Mouse (Mus musculus): ENCODE data around the gene Polr2g.

The Polr2g gene

DNA sequence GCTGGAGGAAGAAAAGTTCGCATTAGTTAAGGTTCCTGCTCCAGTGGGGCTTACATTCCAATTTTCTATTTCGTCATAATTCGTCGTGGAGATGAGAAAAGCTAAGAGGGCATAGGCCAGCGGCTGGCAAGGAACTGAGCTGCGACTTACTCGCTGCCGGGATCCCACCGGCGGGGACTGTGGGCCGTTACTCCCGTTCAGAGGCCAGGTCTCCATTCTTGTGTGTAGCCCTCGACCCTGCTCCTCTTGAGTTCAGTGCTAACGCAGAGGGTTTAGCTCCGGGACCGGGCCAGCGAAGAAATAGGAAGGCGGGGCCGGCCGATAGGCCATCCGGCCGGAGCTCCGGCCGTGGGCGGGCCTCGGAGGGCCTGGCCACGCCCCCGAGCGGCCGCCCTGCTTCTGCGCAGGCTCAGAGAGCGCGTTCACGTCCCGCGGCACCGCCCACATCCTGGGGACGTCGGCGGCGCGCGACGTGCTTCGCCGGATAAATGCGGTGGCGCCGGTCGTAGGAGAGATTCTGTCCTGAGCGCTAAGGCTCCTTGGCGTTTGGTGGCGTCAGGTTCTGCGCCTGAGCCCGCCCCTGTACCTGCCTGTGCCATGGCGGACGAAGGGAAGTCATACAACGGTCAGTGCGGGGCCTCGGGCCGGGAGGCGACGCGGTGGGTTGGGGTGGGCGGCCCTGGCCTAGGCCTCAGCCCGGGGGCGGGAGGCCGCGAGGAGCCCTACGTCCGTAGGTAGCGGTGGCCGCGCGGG lies 41.6 kb downstream of the Polr2g start, which contains the start of gene Nxf1:
Nxf1 (plus strand) TSS at position 439 of the 753 bp plus-strand sequence.
- peak; percentile 93 for DNase-seq

DNA sequence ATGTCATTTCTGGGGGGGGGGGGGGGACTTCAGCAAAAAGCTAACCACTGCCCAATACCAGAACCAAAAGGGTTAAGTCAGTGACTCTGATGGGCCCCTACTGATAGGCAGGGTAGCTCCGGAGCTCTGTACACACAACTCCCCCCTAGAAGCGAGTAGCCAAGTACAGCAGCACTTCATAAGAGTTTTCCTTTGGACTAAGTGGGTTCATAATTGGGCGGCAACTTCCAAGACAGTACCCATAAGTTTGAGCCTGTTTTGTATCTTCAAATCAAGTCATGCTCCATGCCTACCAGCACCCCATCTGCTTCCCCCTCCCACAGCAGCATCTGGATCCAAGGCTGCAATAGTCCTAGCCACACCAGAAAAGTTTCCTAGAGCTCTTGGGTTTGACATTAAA lies 42.7 kb downstream of the Polr2g start:
- DNase-seq, result no peak

DNA sequence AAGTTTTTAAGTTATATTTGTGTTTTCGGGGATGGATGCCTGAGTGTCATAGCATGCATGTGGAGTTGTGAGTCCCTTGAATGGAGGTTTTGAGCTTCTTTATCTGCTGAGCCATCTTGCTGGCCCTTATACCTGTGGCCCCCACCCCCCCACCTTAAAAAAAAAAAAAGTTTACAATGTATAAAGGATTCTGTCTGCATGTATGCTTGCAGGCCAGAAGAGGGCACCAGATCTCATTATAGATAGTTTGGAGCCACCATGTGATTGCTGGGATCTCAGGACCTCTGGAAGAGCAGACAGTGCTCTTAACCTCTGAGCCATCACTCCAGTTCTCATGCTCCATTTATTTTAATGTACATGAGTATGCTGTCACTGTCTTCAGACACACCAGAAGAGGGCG lies 51.0 kb downstream of the Polr2g start:
- no peak for DNase-seq

DNA sequence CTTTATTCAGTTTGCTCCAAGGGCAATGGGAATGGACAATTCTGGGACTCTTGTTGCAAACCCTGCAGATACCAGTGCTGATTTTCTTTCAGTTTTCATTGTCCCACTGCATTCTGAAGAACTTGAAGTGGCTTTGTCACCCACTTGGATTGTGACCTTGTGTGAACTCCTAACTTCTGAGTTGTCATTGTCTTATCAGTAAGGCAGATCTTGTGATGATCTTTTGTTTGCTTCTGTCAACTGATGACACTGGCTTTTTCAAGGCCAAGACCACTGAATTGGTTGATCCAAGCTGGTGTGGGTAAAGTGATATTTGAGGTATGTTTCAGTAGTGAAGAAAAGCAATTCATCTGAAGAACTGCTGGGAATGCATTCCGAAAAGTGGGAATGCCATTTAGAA lies 53.0 kb downstream of the Polr2g start:
- DNase-seq, result no peak
